In genomic region chr2:85060591-85061060, GRCm38 (mm10) we compare ENCODE assay signal across 8 mouse cellular contexts. TPM values are rescaled to one million over a fixed set of nuclear protein-coding genes. Genes with fewer than 3 reads are reported as not detected.
DNase-seq lines count a peak whose midpoint lies in the region; ATAC-seq and TF ChIP-seq lines count a peak whose summit lies in the region.

No protein-coding gene starts in this region.

- no peaks in the 10 kb centered on the region for H3K27me3 ChIP-seq in heart, postnatal 0 days (ENCODE audit: control insufficient read depth, insufficient read depth, low read length)
- H3K27me3 ChIP-seq in megakaryocyte, embryonic 14.5 days (replicated peaks), result peaks cover 86% of the 10 kb centered on the region

- H3K9ac ChIP-seq in heart, postnatal 0 days (replicated peaks; ENCODE audit: low read depth, low read length), result peak overlapping the region; percentile 52

- ATAC-seq in heart, postnatal 0 days (ENCODE audit: insufficient read depth, low read depth), result peak; percentile 72

- TF ChIP-seq CTCF in heart, postnatal 0 days (IDR thresholded peaks at IDR 0.05; ENCODE audit: low read depth), result no peak

- peak overlapping the region; percentile 63 for H3K4me2 ChIP-seq in heart, postnatal 0 days (ENCODE audit: low read depth, low read length)

- H3K36me3 ChIP-seq in heart, postnatal 0 days (replicated peaks; ENCODE audit: control insufficient read depth, insufficient read depth, low read length), result peaks cover 58% of the 10 kb centered on the region
- no peaks in the 10 kb centered on the region for H3K36me3 ChIP-seq in megakaryocyte, embryonic 14.5 days (replicated peaks; ENCODE audit: low read length)

- peaks cover 5% of the 10 kb centered on the region for H3K4me1 ChIP-seq in heart, postnatal 0 days (ENCODE audit: control insufficient read depth, insufficient read depth)
- peaks cover 6% of the 10 kb centered on the region; the same call in 1 of the 2 replicates for H3K4me1 ChIP-seq in megakaryocyte, embryonic 14.5 days

- no peaks in the 10 kb centered on the region for H3K9me3 ChIP-seq in heart, postnatal 0 days (replicated peaks; ENCODE audit: control insufficient read depth, low read length)
- H3K9me3 ChIP-seq in megakaryocyte, embryonic 14.5 days, result 0 out of 2 replicates have a peak, but pooled peaks cover 3% of the 10 kb centered on the region

- no peak for TF ChIP-seq EP300 in heart, postnatal 0 days (IDR thresholded peaks at IDR 0.05; ENCODE audit: low read depth)

- DNase-seq in urinary bladder, adult 18-20 months (ENCODE audit: low spot score in 2 of 2), result peak; percentile 66 to 83
- no peak for DNase-seq in urinary bladder, postnatal 10 days (ENCODE audit: low spot score)
- peak; percentile 75 for DNase-seq in fat pad, adult 2 months (ENCODE audit: extremely low read depth, low read depth, low spot score)
- peak; percentile 66 for DNase-seq in heart, postnatal 0 days (ENCODE audit: low spot score)
- DNase-seq in kidney, postnatal 14 days, result peak; percentile 84
- DNase-seq in urinary bladder, postnatal 25 days (ENCODE audit: low spot score), result peak; percentile 68
- DNase-seq in spleen, postnatal 14 days (ENCODE audit: low spot score in 2 of 2), result no peak

- 5% methylated on average over 11 of the region's 11 CpGs for whole genome bisulfite sequencing in heart, postnatal 0 days

- peak overlapping the region; percentile 42 for H3K4me3 ChIP-seq in heart, postnatal 0 days (ENCODE audit: low read depth, low read length)
- peak overlapping the region; percentile 75 for H3K4me3 ChIP-seq in megakaryocyte, embryonic 14.5 days (replicated peaks)

- 0 out of 2 replicates have a peak overlapping the region, but pooled peaks have one; percentile 31 for H3K27ac ChIP-seq in heart, postnatal 0 days (ENCODE audit: low read depth)

RNA-seq across cellular contexts. Expression of gene Tnks1bp1, which starts 12.8 kb away (rescaled TPM):
- 40.5 and 69.5 TPM in 2 replicates for total RNA-seq in heart, postnatal 0 days (2014; rRNA removed; ENCODE audit: low replicate concordance)
- polyA plus RNA-seq in heart, postnatal 0 days (2015; fragmentation: Nextera tagmentation; extraction: Ambion mirVana), result 15.4 and 17.7 TPM in 2 replicates
- 0.72 TPM in 1 of 2 replicates, not detected in the other for polyA plus RNA-seq in megakaryocyte, embryonic 14.5 days (2012; ENCODE audit: insufficient read depth, low replicate concordance)

RNA-seq across cellular contexts. Expression of gene P2rx3, which starts 23.4 kb away (rescaled TPM):
- not detected in 2 replicates for total RNA-seq in heart, postnatal 0 days (2014; rRNA removed; ENCODE audit: low replicate concordance)
- 0.21 and 0.23 TPM in 2 replicates for polyA plus RNA-seq in heart, postnatal 0 days (2015; fragmentation: Nextera tagmentation; extraction: Ambion mirVana)
- not detected in 2 replicates for polyA plus RNA-seq in megakaryocyte, embryonic 14.5 days (2012; ENCODE audit: insufficient read depth, low replicate concordance)

RNA-seq across cellular contexts. Expression of gene Ssrp1, which starts 23.6 kb away (rescaled TPM):
- total RNA-seq in heart, postnatal 0 days (2014; rRNA removed; ENCODE audit: low replicate concordance), result 106 and 115 TPM in 2 replicates
- polyA plus RNA-seq in heart, postnatal 0 days (2015; fragmentation: Nextera tagmentation; extraction: Ambion mirVana), result 60.3 and 63.7 TPM in 2 replicates
- polyA plus RNA-seq in megakaryocyte, embryonic 14.5 days (2012; ENCODE audit: insufficient read depth, low replicate concordance), result 9.9 and 23.0 TPM in 2 replicates

Comparison
In these comparisons a context has a peak if more than half of its experiments do, and no peak if none do; other contexts are left out.
1. DNase-seq: peak in urinary bladder, adult 18-20 months (2 of 2), fat pad, adult 2 months (single experiment), heart, postnatal 0 days (single experiment), kidney, postnatal 14 days (single experiment) and urinary bladder, postnatal 25 days (single experiment); none in urinary bladder, postnatal 10 days (single experiment) and spleen, postnatal 14 days (0 of 2).